Mouse (Mus musculus): ENCODE data around the gene Rsph1.

DNA sequence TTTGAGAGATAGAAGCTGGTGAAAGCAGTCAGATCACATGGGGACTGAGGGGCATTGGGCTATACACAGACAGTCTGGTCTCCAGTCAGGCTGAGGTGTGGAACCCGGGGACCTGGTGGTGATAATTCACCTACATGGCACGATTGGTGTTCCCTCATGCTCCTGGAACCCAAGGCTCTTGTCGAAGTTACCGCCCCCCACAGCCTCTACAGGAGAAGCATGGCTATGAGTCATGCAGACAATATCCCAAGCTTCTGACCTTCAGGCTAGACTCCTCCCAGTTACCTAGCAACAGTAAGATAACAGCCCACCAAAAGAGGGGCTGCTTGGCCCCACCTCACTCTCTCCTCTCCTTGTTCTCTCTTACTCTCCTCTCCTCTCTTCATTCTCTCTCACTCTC, 6.9 kb downstream of the Rsph1 start:
- TF ChIP-seq MAX (IDR thresholded peaks at IDR 0.05; ENCODE audit: low read depth) (no peak), TCF12 (IDR thresholded peaks at IDR 0.05; ENCODE audit: insufficient read depth, poor library complexity, severe bottlenecking) (no peak), USF1 (IDR thresholded peaks at IDR 0.05; ENCODE audit: low read depth) (no peak), E2F4 (IDR thresholded peaks at IDR 0.05; ENCODE audit: insufficient read depth) (no peak), POLR2A (IDR thresholded peaks at IDR 0.05; ENCODE audit: insufficient read length, low read depth) (no peak), MYOG (IDR thresholded peaks at IDR 0.05; ENCODE audit: control insufficient read depth in 1 of 3, insufficient read depth in 1 of 3, insufficient read length in 2 of 3, low read depth in 2 of 3) (no peak), MYOD1 (IDR thresholded peaks at IDR 0.05; ENCODE audit: control insufficient read depth in 1 of 3, insufficient read length in 2 of 3, low read depth in 2 of 3) (no peak), POLR2AphosphoS2 (IDR thresholded peaks at IDR 0.05; ENCODE audit: insufficient read length, low read depth) (no peak), CEBPB (IDR thresholded peaks at IDR 0.05; ENCODE audit: insufficient read depth, poor library complexity, severe bottlenecking) (no peak)
